Mouse (Mus musculus) B cell, adult (primary cell): ENCODE data around the gene Fbxo30. TPM values are rescaled to one million over a fixed set of nuclear protein-coding genes. Genes with fewer than 3 reads are reported as not detected.

Experiments used
- total RNA-seq: library from RNA; stranded (reverse); gene quantifications from 4 replicates; pipeline ENCODE4 v1.2.4, GENCODE M21; 2023; ENCODE audit not compliant: inconsistent age

Fbxo30 gene
- total RNA-seq: 12.6 to 14.8 TPM (median 13.5 TPM) in 4 replicates

GRCm38 (mm10) chr10:11280578-11281463, at the start of gene Fbxo30:
TSS of gene Fbxo30 (plus strand) at chr10:11281330.

DNA sequence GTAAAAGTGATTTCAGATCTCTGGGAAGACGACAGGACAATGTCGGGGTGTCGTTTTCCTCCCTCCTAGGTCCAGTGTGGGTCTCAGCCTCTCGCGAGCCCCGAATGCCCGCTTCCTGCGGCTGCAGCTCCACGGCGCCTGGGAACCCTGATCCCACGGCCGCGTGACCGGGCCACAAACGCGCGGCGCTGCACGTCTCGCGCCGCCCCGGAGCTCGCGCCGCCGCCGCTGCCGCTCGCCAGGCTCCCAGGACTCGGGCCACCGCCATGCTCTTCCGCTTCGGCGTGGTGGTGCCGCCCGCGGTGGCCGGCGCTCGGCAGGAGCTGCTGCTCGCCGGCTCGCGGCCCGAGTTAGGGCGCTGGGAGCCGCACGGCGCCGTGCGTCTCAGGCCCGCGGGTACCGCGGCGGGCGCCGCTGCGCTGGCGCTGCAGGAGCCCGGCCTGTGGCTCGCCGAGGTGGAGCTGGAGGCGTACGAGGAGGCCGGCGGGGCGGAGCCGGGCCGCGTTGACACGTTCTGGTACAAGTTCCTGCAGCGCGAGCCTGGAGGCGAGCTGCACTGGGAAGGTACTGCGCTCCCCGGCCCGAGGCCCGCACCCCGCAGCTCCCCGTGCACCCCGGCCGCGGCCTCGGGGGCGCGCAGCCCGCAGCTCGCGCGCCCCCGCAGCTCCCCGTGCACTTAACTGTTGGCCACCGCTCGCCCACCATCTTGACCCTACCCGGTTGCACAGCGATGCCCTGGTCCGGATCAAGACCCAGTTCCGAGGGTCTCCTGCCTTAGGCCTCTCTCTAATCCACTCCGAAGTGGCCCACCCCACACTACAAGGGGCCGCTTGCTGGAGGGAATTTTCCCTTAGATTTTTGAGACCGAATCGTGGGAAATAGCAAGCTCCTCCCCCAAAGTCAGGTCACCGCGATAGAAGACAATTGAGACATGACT, 62.3 kb downstream of the Fbxo30 start, which contains the start of gene Epm2a:
TSS of gene Epm2a (plus strand) at position 200 of the 937 bp plus-strand sequence.

Other genes with a start within 250 kb of the Fbxo30 start
- gene Grm1, start 199.0 kb upstream of the Fbxo30 start, total RNA-seq: not detected in 4 replicates
- 27.7 to 33.5 TPM (median 32.0 TPM) in 4 replicates for gene Shprh, start 131.9 kb upstream of the Fbxo30 start, total RNA-seq
- gene Epm2a, start 62.1 kb downstream of the Fbxo30 start, total RNA-seq: 2.1 to 2.5 TPM (median 2.2 TPM) in 4 replicates